Mouse (Mus musculus): Measurements from ENCODE around the gene Git2. TPM values are rescaled to one million over a fixed set of nuclear protein-coding genes. Genes with fewer than 3 reads are reported as not detected.
A peak's percentile ranks its signal among the peaks of the same experiment; 100 is the strongest.

Git2 gene
- total and polyA plus RNA-seq, 3 experiments, result 24.0 to 71.7 (median 64.9) TPM

DNA sequence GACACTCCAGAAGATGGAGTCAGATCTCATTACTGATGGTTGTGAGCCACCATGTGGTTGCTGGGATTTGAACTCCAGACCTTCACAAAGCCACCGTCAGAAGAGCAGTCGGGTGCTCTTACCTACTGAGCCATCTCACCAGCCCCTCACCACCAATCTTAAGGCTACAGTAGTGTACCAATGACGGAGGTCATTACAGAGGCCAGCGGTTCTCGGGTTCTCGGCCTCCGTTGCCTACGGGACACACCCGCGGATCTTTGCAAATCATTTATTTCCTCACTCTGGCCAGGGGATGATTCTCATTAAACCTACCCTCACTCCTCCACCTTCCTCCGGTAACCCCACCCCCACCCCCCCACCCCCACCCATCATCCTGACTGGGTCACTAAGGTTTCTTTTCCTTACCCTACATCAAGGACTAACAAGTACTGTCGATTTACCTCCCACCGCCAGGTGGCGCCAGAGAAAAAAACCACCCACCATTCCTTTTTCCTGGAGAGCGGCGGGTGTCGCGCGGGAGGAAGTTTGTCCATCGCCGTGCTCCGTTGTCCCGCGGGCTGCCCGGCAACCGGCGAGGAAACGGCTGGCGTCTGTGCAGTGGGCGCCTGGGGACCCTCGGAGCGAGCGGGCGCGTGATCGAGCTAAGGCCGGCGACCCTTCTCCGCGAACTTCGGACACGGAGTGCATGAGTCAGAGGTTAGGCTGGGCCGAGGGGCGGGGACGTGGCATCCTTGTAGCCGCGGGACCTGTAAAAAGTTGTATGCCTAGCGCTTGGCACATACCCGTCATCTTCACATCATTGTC, 67.8 kb downstream of the Git2 start, which contains the start of gene Tchp:
Gene Tchp, plus strand, starts transcription at position 496 of the 804 bp plus-strand sequence.
- H3K4me3 ChIP-seq (ENCODE audit: control insufficient read depth in 1 of 2, insufficient read depth in 1 of 2, low read depth in 2 of 2, low read length in 2 of 2), result peak within 1 kb of the TSS; percentile 94 to 99
- H3K4me1 ChIP-seq (ENCODE audit: control insufficient read depth in 1 of 2, insufficient read depth in 2 of 2, low read length in 2 of 2), result peaks cover 0 to 5% of the 10 kb centered on the region in 2 experiments; a peak in 3 of 4 replicates
- no peaks in the 10 kb centered on the region for H3K36me3 ChIP-seq (ENCODE audit: control insufficient read depth in 1 of 2, insufficient read depth in 2 of 2, low read length in 2 of 2)
- peak within 1 kb of the TSS; percentile 95 for H3K9ac ChIP-seq (ENCODE audit: control insufficient read depth, low read depth, low read length, poor library complexity, severe bottlenecking)
- H3K27ac ChIP-seq (ENCODE audit: control insufficient read depth, low read depth, low read length), result 0 out of 2 replicates have a peak within 1 kb of the TSS, but pooled peaks have one; percentile 11
- no peaks in the 10 kb centered on the region for H3K9me3 ChIP-seq (replicated peaks; ENCODE audit: insufficient read depth, low read length)
- peaks cover 7% of the 10 kb centered on the region for H3K79me2 ChIP-seq (ENCODE audit: control insufficient read depth, insufficient read depth, low read length, poor library complexity)
- no peaks in the 10 kb centered on the region for H3K27me3 ChIP-seq (ENCODE audit: control insufficient read depth in 1 of 2, insufficient read depth in 2 of 2, low read length in 2 of 2)
- peak; percentile 96 for DNase-seq (ENCODE audit: low read depth, low spot score)
- TF ChIP-seq MAZ (IDR thresholded peaks at IDR 0.05; ENCODE audit: low read depth, low read length), result peak; percentile 46; the same call in 1 of the 2 replicates
- peak; percentile 90 for TF ChIP-seq HCFC1 (IDR thresholded peaks at IDR 0.05; ENCODE audit: low read depth, low read length)
- peak; percentile 87 for TF ChIP-seq MXI1 (IDR thresholded peaks at IDR 0.05; ENCODE audit: low read depth, low read length)
- no peak for TF ChIP-seq NRF1 (IDR thresholded peaks at IDR 0.05; ENCODE audit: insufficient read depth, low read depth, low read length, poor library complexity, severe bottlenecking)
- peak; percentile 2; the same call in 1 of the 2 replicates for TF ChIP-seq RAD21 (IDR thresholded peaks at IDR 0.05; ENCODE audit: low read depth, low read length)
- 0 out of 2 replicates have a peak, but pooled peaks have one; percentile 43 for TF ChIP-seq POLR2AphosphoS2 (IDR thresholded peaks at IDR 0.05; ENCODE audit: low read length)
- TF ChIP-seq MYB (IDR thresholded peaks at IDR 0.05; ENCODE audit: low read depth, low read length), result peak; percentile 85
- no peak for TF ChIP-seq TAL1 (IDR thresholded peaks at IDR 0.05; ENCODE audit: low read length)
- no peak for TF ChIP-seq BHLHE40 (IDR thresholded peaks at IDR 0.05; ENCODE audit: borderline replicate concordance, low read depth, low read length)
- TF ChIP-seq POLR2AphosphoS5 (IDR thresholded peaks at IDR 0.05; ENCODE audit: borderline replicate concordance, low read depth, low read length), result no peak
- peak; percentile 42; the same call in 1 of the 2 replicates for TF ChIP-seq SMC3 (IDR thresholded peaks at IDR 0.05; ENCODE audit: low read depth, low read length)
- TF ChIP-seq GABPA (IDR thresholded peaks at IDR 0.05; ENCODE audit: low read depth, low read length), result peak; percentile 77; the same call in 1 of the 2 replicates
- peak; percentile 76 for TF ChIP-seq NELFE (IDR thresholded peaks at IDR 0.05; ENCODE audit: low read depth, low read length)
- no peak for TF ChIP-seq E2F4 (IDR thresholded peaks at IDR 0.05; ENCODE audit: borderline replicate concordance, low read depth, low read length)
- TF ChIP-seq EP300 (IDR thresholded peaks at IDR 0.05; ENCODE audit: low read depth in 1 of 2, low read length in 2 of 2), result peak in 1 of 2 experiments; percentile 25; a peak in 1 of 4 replicates
- peak; percentile 83 for TF ChIP-seq ELF1 (IDR thresholded peaks at IDR 0.05; ENCODE audit: low read depth, low read length)
- TF ChIP-seq MAX (IDR thresholded peaks at IDR 0.05; ENCODE audit: low read length), result no peak; the same call in 1 of the 2 replicates
- no peak for TF ChIP-seq CHD2 (IDR thresholded peaks at IDR 0.05; ENCODE audit: low read length)
- no peak for TF ChIP-seq MEF2A (IDR thresholded peaks at IDR 0.05; ENCODE audit: extremely low read depth, insufficient replicate concordance, low read depth, low read length, poor library complexity, severe bottlenecking)
- no peak for TF ChIP-seq ZC3H11A (IDR thresholded peaks at IDR 0.05; ENCODE audit: low read depth, low read length)
- TF ChIP-seq ETS1 (IDR thresholded peaks at IDR 0.05; ENCODE audit: low read depth, low read length), result no peak
- peak; percentile 39; the same call in 1 of the 2 replicates for TF ChIP-seq USF1 (IDR thresholded peaks at IDR 0.05; ENCODE audit: low read depth, low read length)
- TF ChIP-seq CHD1 (IDR thresholded peaks at IDR 0.05; ENCODE audit: low read depth, low read length), result no peak
- no peak for TF ChIP-seq MAFK (IDR thresholded peaks at IDR 0.05; ENCODE audit: borderline replicate concordance, low read depth, low read length)
- no peak for TF ChIP-seq GATA1 (IDR thresholded peaks at IDR 0.05; ENCODE audit: low read depth, low read length)
- no peak for TF ChIP-seq RCOR1 (IDR thresholded peaks at IDR 0.05; ENCODE audit: low read depth, low read length)
- peak; percentile 41 to 74; a peak in 1 of 4 replicates for TF ChIP-seq POLR2A (IDR thresholded peaks at IDR 0.05; ENCODE audit: control insufficient read depth in 1 of 2, insufficient read depth in 1 of 2, low read depth in 1 of 2, low read length in 2 of 2, poor library complexity in 1 of 2)
- TF ChIP-seq SIN3A (IDR thresholded peaks at IDR 0.05; ENCODE audit: low read length), result peak; percentile 96
- TF ChIP-seq JUND (IDR thresholded peaks at IDR 0.05; ENCODE audit: low read depth, low read length), result no peak
- TF ChIP-seq MYC (IDR thresholded peaks at IDR 0.05; ENCODE audit: low read depth, low read length), result no peak
- no peak; the same call in 1 of the 2 replicates for TF ChIP-seq KAT2A (conservative IDR thresholded peaks at IDR 0.05; ENCODE audit: low read depth, low read length)
- TF ChIP-seq UBTF (IDR thresholded peaks at IDR 0.05; ENCODE audit: borderline replicate concordance, insufficient read depth, low read depth, low read length), result no peak
- peak; percentile 47 to 78 (median 76); a peak in 5 of 6 replicates for TF ChIP-seq CTCF (IDR thresholded peaks at IDR 0.05 in 2 of 3, conservative IDR thresholded peaks at IDR 0.05 in 1 of 3; ENCODE audit: control insufficient read depth in 1 of 3, insufficient read depth in 1 of 3, low read depth in 2 of 3, low read length in 3 of 3, poor library complexity in 1 of 3, severe bottlenecking in 1 of 3)
- TF ChIP-seq ZMIZ1 (IDR thresholded peaks at IDR 0.05; ENCODE audit: low read depth, low read length), result no peak
- TF ChIP-seq TBP (IDR thresholded peaks at IDR 0.05; ENCODE audit: low read depth, low read length), result peak; percentile 36; the same call in 1 of the 2 replicates
- no peak for TF ChIP-seq ZNF384 (IDR thresholded peaks at IDR 0.05; ENCODE audit: low read depth, low read length)
